Mouse (Mus musculus) lung, embryonic 16.5 days (tissue): ENCODE data around the gene Mc3r. TPM values are rescaled to one million over a fixed set of nuclear protein-coding genes. Genes with fewer than 3 reads are reported as not detected.

Experiments
- ATAC-seq: fragments of 200-750 bp; cut with Nextera tagmentation; 2 replicates; pipeline ENCODE4 v1.8.0; 2017; ENCODE audit warnings: low read depth, mild to moderate bottlenecking, moderate library complexity
- H3K27ac ChIP-seq: fragments of 300-500 bp; sonication (generic); 2 replicates; pipeline ENCODE4 v1.5.1; 2014; ENCODE audit warnings: mild to moderate bottlenecking, control low read depth, low read length
- H3K27me3 ChIP-seq: fragments of 300-500 bp; sonication (generic); 2 replicates; pipeline ENCODE4 v1.6.1; 2014; ENCODE audit warnings: low read depth, low read length, mixed read lengths; ENCODE audit not compliant: control insufficient read depth, insufficient read depth
- H3K36me3 ChIP-seq: fragments of 300-500 bp; sonication (generic); 2 replicates; pipeline ENCODE4 v1.6.1; 2014; ENCODE audit warnings: low read length; ENCODE audit not compliant: control insufficient read depth, insufficient read depth
- H3K4me1 ChIP-seq: fragments of 300-500 bp; sonication (generic); replicated peaks from 2 replicates; pipeline ENCODE4 v1.6.1; 2014; ENCODE audit warnings: low read length, mixed read lengths; ENCODE audit not compliant: control insufficient read depth, insufficient read depth
- H3K4me2 ChIP-seq: fragments of 300-500 bp; sonication (generic); 2 replicates; pipeline ENCODE4 v1.6.1; 2014; ENCODE audit warnings: low read depth, low read length, control low read depth
- H3K4me3 ChIP-seq: fragments of 300-500 bp; sonication (generic); 2 replicates; pipeline ENCODE4 v1.5.1; 2014; ENCODE audit warnings: mild to moderate bottlenecking, low read length, control low read depth
- H3K9ac ChIP-seq: fragments of 300-500 bp; sonication (generic); 2 replicates; pipeline ENCODE4 v1.6.1; 2014; ENCODE audit warnings: low read length, control low read depth
- H3K9me3 ChIP-seq: fragments of 300-500 bp; sonication (generic); 2 replicates; pipeline ENCODE4 v1.6.1; 2016; ENCODE audit warnings: low read length; ENCODE audit not compliant: control insufficient read depth
- WGBS: fragments of 180-500 bp; shearing (Covaris S2); extraction: QIAGEN DNeasy Blood & Tissue Kit; methylation state at CpG from one replicate; pipeline ENCODE4 v1.1.7; 2014; 5-methylcytosine and 5-hydroxymethylcytosine counted together
- polyA plus RNA-seq: library from polyadenylated mRNA; unstranded; fragments of >200 nt; fragmentation: Nextera tagmentation; extraction: Ambion mirVana; gene quantifications from 2 replicates; pipeline ENCODE4 v1.2.1, GENCODE M21; 2015

Gene Mc3r
- polyA plus RNA-seq: not detected in 2 replicates

GRCm38 (mm10) chr2:172248106-172248764, at the start of gene Mc3r:
Gene Mc3r (plus strand): TSS chr2:172248492.
- Histone ChIP-seq H3K9me3 (no peaks in the 10 kb centered on the region), H3K9ac (no peak within 1 kb of the TSS), H3K27ac (no peak within 1 kb of the TSS), H3K4me2 (no peak within 1 kb of the TSS), H3K4me1 (no peaks in the 10 kb centered on the region), H3K27me3 (no peaks in the 10 kb centered on the region; the same call in 1 of the 2 replicates), H3K4me3 (no peak within 1 kb of the TSS), H3K36me3 (no peaks in the 10 kb centered on the region)
- 10% methylated on average over 22 of the region's 22 CpGs for WGBS
- no peak for ATAC-seq

- Histone ChIP-seq H3K9me3 (no peaks in the 10 kb centered on the region), H3K27ac (no peak overlapping the region), H3K4me3 (no peak overlapping the region), H3K4me2 (no peak overlapping the region), H3K4me1 (no peaks in the 10 kb centered on the region), H3K9ac (no peak overlapping the region), H3K36me3 (no peaks in the 10 kb centered on the region), H3K27me3 (no peaks in the 10 kb centered on the region)
- ATAC-seq: no peak
- WGBS: 74% methylated on average over 13 of the region's 13 CpGs
These were observed 46.1 kb upstream of the Mc3r start for GRCm38 (mm10) chr2:172201998-172202780.

GRCm38 (mm10) chr2:172207003-172207402, 41.3 kb upstream of the Mc3r start:
- H3K4me2 ChIP-seq: no peak overlapping the region
- no peak overlapping the region for H3K9ac ChIP-seq
- H3K36me3 ChIP-seq: no peaks in the 10 kb centered on the region
- H3K4me3 ChIP-seq: no peak overlapping the region
- H3K4me1 ChIP-seq: no peaks in the 10 kb centered on the region
- no peak for ATAC-seq
- 6% methylated on average over 11 of the region's 11 CpGs for WGBS
- no peaks in the 10 kb centered on the region for H3K9me3 ChIP-seq
- H3K27me3 ChIP-seq: no peaks in the 10 kb centered on the region
- no peak overlapping the region for H3K27ac ChIP-seq

- no peak for ATAC-seq
- no peak overlapping the region for H3K27ac ChIP-seq
- no peaks in the 10 kb centered on the region for H3K27me3 ChIP-seq
- H3K9ac ChIP-seq: no peak overlapping the region
- 0 out of 2 replicates have a peak, but pooled peaks cover 3% of the 10 kb centered on the region for H3K4me1 ChIP-seq
- H3K4me3 ChIP-seq: no peak overlapping the region
- H3K36me3 ChIP-seq: no peaks in the 10 kb centered on the region
- 39% methylated on average over 8 of the region's 8 CpGs for WGBS
- no peaks in the 10 kb centered on the region for H3K9me3 ChIP-seq
- H3K4me2 ChIP-seq: no peak overlapping the region
These were observed 34.8 kb upstream of the Mc3r start for GRCm38 (mm10) chr2:172213480-172213879.

GRCm38 (mm10) chr2:172214336-172214735, 34.0 kb upstream of the Mc3r start:
- Histone ChIP-seq H3K4me3 (no peak overlapping the region), H3K9me3 (no peaks in the 10 kb centered on the region), H3K36me3 (no peaks in the 10 kb centered on the region), H3K4me2 (no peak overlapping the region), H3K4me1 (0 out of 2 replicates have a peak, but pooled peaks cover 3% of the 10 kb centered on the region), H3K27ac (no peak overlapping the region), H3K27me3 (no peaks in the 10 kb centered on the region), H3K9ac (no peak overlapping the region)
- WGBS: 73% methylated on average over 5 of the region's 5 CpGs
- ATAC-seq: no peak

GRCm38 (mm10) chr2:172215508-172216162, 32.7 kb upstream of the Mc3r start:
- H3K27me3 ChIP-seq: no peaks in the 10 kb centered on the region
- H3K9ac ChIP-seq: no peak overlapping the region
- 0 out of 2 replicates have a peak, but pooled peaks cover 3% of the 10 kb centered on the region for H3K4me1 ChIP-seq
- ATAC-seq: no peak; the same call in 1 of the 2 replicates
- H3K36me3 ChIP-seq: no peaks in the 10 kb centered on the region
- WGBS: 15% methylated on average over 11 of the region's 11 CpGs
- no peak overlapping the region for H3K27ac ChIP-seq
- H3K9me3 ChIP-seq: no peaks in the 10 kb centered on the region
- no peak overlapping the region for H3K4me3 ChIP-seq
- no peak overlapping the region for H3K4me2 ChIP-seq

- 51% methylated on average over 17 of the region's 17 CpGs for WGBS
- H3K9me3 ChIP-seq: no peaks in the 10 kb centered on the region
- H3K27me3 ChIP-seq: no peaks in the 10 kb centered on the region
- H3K36me3 ChIP-seq: no peaks in the 10 kb centered on the region
- no peak; the same call in 1 of the 2 replicates for ATAC-seq
- 0 out of 2 replicates have a peak, but pooled peaks cover 3% of the 10 kb centered on the region for H3K4me1 ChIP-seq
- H3K4me2 ChIP-seq: no peak overlapping the region
- no peak overlapping the region for H3K9ac ChIP-seq
- H3K27ac ChIP-seq: no peak overlapping the region
- no peak overlapping the region for H3K4me3 ChIP-seq
These were observed 32.0 kb upstream of the Mc3r start for GRCm38 (mm10) chr2:172216163-172216915.

GRCm38 (mm10) chr2:172217886-172218285, 30.4 kb upstream of the Mc3r start:
- H3K4me3 ChIP-seq: no peak overlapping the region
- no peak for ATAC-seq
- H3K36me3 ChIP-seq: no peaks in the 10 kb centered on the region
- no peak overlapping the region for H3K4me2 ChIP-seq
- no peak overlapping the region for H3K9ac ChIP-seq
- 54% methylated on average over 7 of the region's 8 CpGs for WGBS
- no peaks in the 10 kb centered on the region; the same call in 1 of the 2 replicates for H3K27me3 ChIP-seq
- H3K9me3 ChIP-seq: no peaks in the 10 kb centered on the region
- H3K4me1 ChIP-seq: 0 out of 2 replicates have a peak, but pooled peaks cover 3% of the 10 kb centered on the region
- H3K27ac ChIP-seq: no peak overlapping the region
